Mouse (Mus musculus) heart, postnatal 14 days (tissue): ENCODE results near the gene Setd1b. TPM values are rescaled to one million over a fixed set of nuclear protein-coding genes. Genes with fewer than 3 reads are reported as not detected.

ENCODE experiments used
- DNase-seq, 2 experiments: peaks; one replicate each; pipeline ENCODE4 v3.0.0; 2021 to 2022
- intact Hi-C: fragments of 180-260 bp; cut with DNase I; formaldehyde crosslinking; loops from one replicate; pipeline ENCODE4 v1.15.1; 2025
- total RNA-seq, 2 experiments: library from RNA; stranded (reverse); gene quantifications; 2 replicates each; pipeline ENCODE4 v1.2.3; 2021

Gene Setd1b
- total RNA-seq, 2 experiments from 2014 or later = 18.1 to 21.3 TPM

GRCm38 (mm10) chr5:123138230-123138911, 3.6 kb upstream of the Setd1b start:
- peak; percentile 78 to 79 for DNase-seq
- intact Hi-C loops = no loop called here

- DNase-seq = peak; percentile 83 to 86
- intact Hi-C loops = no loop called here
Observed at GRCm38 (mm10) chr5:123138953-123139721, 2.9 kb upstream of the Setd1b start.

- intact Hi-C loops = no loop called here
- DNase-seq = peak in 1 of 2 experiments; percentile 45
Observed at GRCm38 (mm10) chr5:123139722-123140627, 2.0 kb upstream of the Setd1b start.

GRCm38 (mm10) chr5:123140694-123141554, 1.1 kb upstream of the Setd1b start:
- intact Hi-C loops = no loop called here
- peak; percentile 89 to 91 for DNase-seq

- intact Hi-C loops = no loop called here
- DNase-seq = peak; percentile 61 to 69
Observed at GRCm38 (mm10) chr5:123141555-123142160, 335 bp upstream of the Setd1b start.

GRCm38 (mm10) chr5:123143251-123143970, 1.4 kb downstream of the Setd1b start:
- peak in 1 of 2 experiments; percentile 49 for DNase-seq
- intact Hi-C loops = no loop called here

- DNase-seq = no peak
- intact Hi-C loops = no loop called here
Observed at GRCm38 (mm10) chr5:123143971-123144745, 2.2 kb downstream of the Setd1b start.

GRCm38 (mm10) chr5:123144746-123145590, 3.0 kb downstream of the Setd1b start:
- DNase-seq = no peak
- intact Hi-C loops = no loop called here

- intact Hi-C loops = no loop called here
- DNase-seq = no peak
Observed at GRCm38 (mm10) chr5:123146357-123146756, 4.4 kb downstream of the Setd1b start.

GRCm38 (mm10) chr5:123147569-123147968, 5.6 kb downstream of the Setd1b start:
- DNase-seq = no peak
- intact Hi-C loops = no loop called here

GRCm38 (mm10) chr5:123148073-123148722, 6.2 kb downstream of the Setd1b start:
- DNase-seq = no peak
- intact Hi-C loops = loop anchor here (2.0 kb wide), 1 partner anchor 31 kb away; no protein-coding TSS in a partner anchor

GRCm38 (mm10) chr5:123149451-123150400, 7.7 kb downstream of the Setd1b start:
- DNase-seq = peak; percentile 93 to 96
- intact Hi-C loops = loop anchor here (1.0 to 2.0 kb wide), 2 partner anchors 16 to 33 kb away; no protein-coding TSS in a partner anchor

- DNase-seq = no peak
Observed at GRCm38 (mm10) chr5:123150641-123151040, 8.6 kb downstream of the Setd1b start.

GRCm38 (mm10) chr5:123151077-123151476, 9.1 kb downstream of the Setd1b start:
- peak in 1 of 2 experiments; percentile 42 for DNase-seq
- intact Hi-C loops = no loop called here

More at GRCm38 (mm10) chr5:123150641-123151040, 8.6 kb downstream of the Setd1b start:
- intact Hi-C loops = no loop called here

GRCm38 (mm10) chr5:123151707-123152362, 9.8 kb downstream of the Setd1b start:
- intact Hi-C loops = no loop called here
- DNase-seq = no peak
